Mouse (Mus musculus) heart, embryonic 10.5 days (tissue): ENCODE measurements at regions not wholly inside any gene's neighbourhood (a gene's known extent, or its start where the extent isn't known, plus 50 kb on each side); places are given as distances from the start of the nearest gene placed in this dataset.

Experiments
- DNase-seq: peaks from one replicate; pipeline ENCODE4 v3.0.0-alpha.2; 2017; ENCODE audit warnings: low spot score
- H3K27ac ChIP-seq: fragments of 300-500 bp; sonication (generic); 2 replicates; pipeline ENCODE4 v1.5.1; 2016; ENCODE audit warnings: mild to moderate bottlenecking
- H3K27me3 ChIP-seq: fragments of 300-500 bp; sonication (generic); 2 replicates; pipeline ENCODE4 v1.6.1; 2016; ENCODE audit warnings: mild to moderate bottlenecking; ENCODE audit not compliant: poor library complexity, insufficient read depth, severe bottlenecking
- H3K36me3 ChIP-seq: fragments of 300-500 bp; sonication (generic); 2 replicates; pipeline ENCODE4 v1.6.1; 2016; ENCODE audit warnings: mild to moderate bottlenecking, moderate library complexity
- H3K4me1 ChIP-seq: fragments of 300-500 bp; sonication (generic); 2 replicates; pipeline ENCODE4 v1.6.1; 2016; ENCODE audit warnings: mild to moderate bottlenecking
- H3K4me3 ChIP-seq: fragments of 300-500 bp; sonication (generic); 2 replicates; pipeline ENCODE4 v1.5.1; 2016; ENCODE audit warnings: mild to moderate bottlenecking, moderate library complexity
- H3K9me3 ChIP-seq: fragments of 300-500 bp; sonication (generic); 2 replicates; pipeline ENCODE4 v1.6.1; 2016; ENCODE audit warnings: mild to moderate bottlenecking, moderate library complexity
- WGBS: fragments of 180-500 bp; shearing (Covaris S2); methylation state at CpG from one replicate; pipeline ENCODE4 v1.1.7; 2016; 5-methylcytosine and 5-hydroxymethylcytosine counted together

DNA sequence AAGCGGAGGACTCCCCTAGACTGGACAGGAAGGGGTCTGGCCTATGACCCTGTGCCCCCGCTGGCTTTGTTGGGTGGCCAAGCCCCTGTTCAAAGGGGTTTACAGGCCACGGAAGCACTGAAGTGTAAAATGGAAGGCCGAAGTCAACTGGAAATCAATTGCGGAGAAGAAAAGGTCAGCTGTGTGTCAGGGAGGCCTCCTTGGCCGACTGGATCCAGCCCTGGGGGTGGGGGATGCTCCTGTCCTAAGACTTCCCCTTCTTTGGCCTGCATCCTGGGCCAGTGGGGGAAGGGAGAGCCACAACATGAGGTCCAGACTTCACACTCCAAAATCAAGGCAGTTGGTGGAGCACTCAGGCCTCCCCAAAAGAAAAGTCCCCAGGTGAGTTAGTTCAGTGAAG is 66.4 kb upstream of the Ret start:
- no peaks in the 10 kb centered on the region for H3K27me3 ChIP-seq
- H3K4me3 ChIP-seq = no peak overlapping the region
- no peaks in the 10 kb centered on the region for H3K9me3 ChIP-seq
- H3K27ac ChIP-seq = no peak overlapping the region
- no peak for DNase-seq
- H3K36me3 ChIP-seq = no peaks in the 10 kb centered on the region
- 35% methylated on average over 6 of the region's 6 CpGs for WGBS
- H3K4me1 ChIP-seq = peaks cover 21% of the 10 kb centered on the region

DNA sequence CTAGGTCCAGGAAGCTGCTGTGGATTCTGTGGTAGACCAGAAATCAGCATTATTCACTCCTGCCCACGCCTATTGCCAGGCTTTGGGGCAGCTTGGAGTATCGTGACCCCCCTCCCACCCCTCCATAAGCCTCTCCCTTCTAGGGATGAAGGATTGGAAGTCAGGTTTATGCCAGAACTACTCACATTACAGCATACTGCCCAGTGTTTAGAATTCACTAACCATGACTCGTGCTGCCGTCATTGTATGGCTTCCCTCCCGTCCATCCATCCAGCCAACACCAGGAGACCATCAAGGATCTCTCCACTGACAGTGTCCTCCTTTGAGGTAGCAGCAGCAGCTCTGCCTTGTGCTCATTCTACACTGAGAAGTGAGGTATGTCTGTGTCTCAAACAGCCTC is 62.4 kb upstream of the Ret start:
- Histone ChIP-seq H3K36me3 (no peaks in the 10 kb centered on the region), H3K27me3 (no peaks in the 10 kb centered on the region), H3K9me3 (no peaks in the 10 kb centered on the region), H3K4me1 (peaks cover 21% of the 10 kb centered on the region), H3K4me3 (no peak overlapping the region), H3K27ac (no peak overlapping the region)
- WGBS = 78% methylated on average over 5 of the region's 5 CpGs
- no peak for DNase-seq

DNA sequence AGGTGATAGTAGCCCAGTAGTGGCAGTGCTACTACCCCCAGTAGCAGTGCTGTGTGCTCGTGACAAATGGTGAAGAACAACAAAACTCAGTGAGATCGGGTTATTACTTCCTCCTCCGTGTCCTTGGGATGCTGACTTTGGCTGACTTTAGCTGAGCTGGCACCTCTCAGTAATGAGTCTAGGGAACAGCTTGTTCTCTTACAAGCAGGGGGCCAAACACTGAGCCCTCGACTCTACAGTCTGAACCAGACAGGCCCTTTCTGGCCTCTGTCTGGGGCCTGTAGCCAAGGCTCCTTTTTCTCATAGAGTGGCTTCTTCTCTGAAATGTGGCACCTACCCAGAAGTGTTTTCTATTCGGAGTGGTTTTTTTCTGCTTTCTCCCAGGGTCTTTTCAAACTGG is 57.4 kb upstream of the Ret start:
- Histone ChIP-seq H3K36me3 (no peaks in the 10 kb centered on the region), H3K27me3 (peaks cover 6% of the 10 kb centered on the region; the same call in 1 of the 2 replicates)
- WGBS = 63% methylated on average over 5 of the region's 5 CpGs

DNA sequence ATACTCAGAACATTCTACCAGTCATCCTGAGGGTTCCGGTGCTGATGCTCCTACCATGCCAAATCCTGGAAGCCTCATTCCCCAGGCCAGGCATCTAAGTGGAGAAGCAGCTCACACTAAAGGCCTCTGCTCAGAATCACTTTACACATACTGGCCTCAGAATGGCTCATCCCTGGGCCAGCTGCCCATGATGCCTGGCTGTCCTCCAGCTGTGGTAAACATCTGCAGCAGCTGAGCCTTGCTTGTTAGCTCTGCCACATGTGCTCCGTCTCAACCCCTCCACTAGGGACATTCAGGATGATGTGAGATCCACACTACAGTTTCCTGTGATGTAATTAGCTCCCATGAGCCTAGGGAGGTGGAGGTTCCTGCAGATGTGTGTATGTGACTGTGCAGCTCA is 55.2 kb upstream of the Ret start:
- H3K4me1 ChIP-seq = no peaks in the 10 kb centered on the region
- 81% methylated on average over 2 of the region's 2 CpGs for WGBS
- H3K27me3 ChIP-seq = peaks cover 6% of the 10 kb centered on the region; the same call in 1 of the 2 replicates
- DNase-seq = no peak
- H3K9me3 ChIP-seq = no peaks in the 10 kb centered on the region
- no peak overlapping the region for H3K4me3 ChIP-seq
- H3K27ac ChIP-seq = no peak overlapping the region
- no peaks in the 10 kb centered on the region for H3K36me3 ChIP-seq

More for the DNA sequence above, 57.4 kb upstream of the Ret start:
- no peaks in the 10 kb centered on the region for H3K4me1 ChIP-seq
- no peak overlapping the region for H3K4me3 ChIP-seq
- no peaks in the 10 kb centered on the region for H3K9me3 ChIP-seq
- no peak for DNase-seq
- no peak overlapping the region for H3K27ac ChIP-seq

DNA sequence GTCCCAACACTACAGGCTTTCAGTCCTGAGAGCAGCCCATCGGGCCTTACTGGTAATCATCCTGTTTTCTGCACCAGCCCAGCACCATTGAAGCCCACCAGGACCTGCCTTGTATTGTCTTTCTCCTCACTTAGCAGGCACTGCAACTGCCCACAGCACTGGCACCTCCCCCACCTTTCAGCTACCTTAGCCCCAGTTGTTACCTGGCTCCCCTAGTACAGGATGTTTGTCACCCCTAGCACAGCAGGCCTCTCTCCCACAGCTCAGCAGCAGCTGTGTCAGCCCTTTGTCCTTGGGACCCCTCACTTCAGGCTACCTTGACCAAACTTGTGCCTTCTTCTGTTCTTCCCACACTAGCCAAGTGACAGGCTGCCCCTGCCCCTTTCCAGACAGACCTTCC is 53.6 kb upstream of the Ret start:
- 29% methylated on average over 1 of the region's 1 CpGs for WGBS
- Histone ChIP-seq H3K27me3 (peaks cover 6% of the 10 kb centered on the region; the same call in 1 of the 2 replicates), H3K4me3 (no peak overlapping the region), H3K9me3 (no peaks in the 10 kb centered on the region), H3K27ac (no peak overlapping the region), H3K36me3 (no peaks in the 10 kb centered on the region), H3K4me1 (no peaks in the 10 kb centered on the region)
- DNase-seq = peak; percentile 39

DNA sequence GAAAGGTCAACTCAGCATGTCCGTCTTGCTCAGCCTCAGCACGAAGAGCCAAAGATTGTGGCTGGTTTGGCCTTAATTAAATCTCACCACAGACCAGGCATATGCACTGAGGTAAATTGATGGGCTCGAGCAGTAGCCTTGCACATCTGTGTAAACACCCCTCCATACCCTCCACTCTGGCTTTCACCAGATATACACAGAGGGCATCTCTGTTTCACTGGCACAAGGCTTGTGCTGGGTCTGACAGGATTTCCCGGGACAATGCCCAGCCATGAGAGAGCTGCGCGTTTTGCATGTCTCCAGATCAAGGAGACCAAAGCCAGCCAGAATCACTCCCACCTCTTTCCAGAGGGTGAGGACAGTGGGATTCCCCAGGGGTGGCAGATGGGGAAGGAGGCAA is 52.5 kb upstream of the Ret start:
- Histone ChIP-seq H3K36me3 (no peaks in the 10 kb centered on the region), H3K4me1 (no peaks in the 10 kb centered on the region), H3K27ac (no peak overlapping the region), H3K27me3 (peaks cover 6% of the 10 kb centered on the region; the same call in 1 of the 2 replicates), H3K4me3 (no peak overlapping the region), H3K9me3 (no peaks in the 10 kb centered on the region)
- WGBS = 83% methylated on average over 6 of the region's 6 CpGs
- DNase-seq = peak; percentile 64
